Mouse (Mus musculus): Measurements from ENCODE around the gene Slc7a6. TPM values are rescaled to one million over a fixed set of nuclear protein-coding genes. Genes with fewer than 3 reads are reported as not detected.
"Not testable (repeated sequence)": the region's sequence is repeated elsewhere in the genome, so short reads cannot be mapped to it uniquely, and the experiment has no call there.

Gene Slc7a6
- total RNA-seq, 2 experiments from 2014 or later: 34.6 to 35.0 TPM

- intact Hi-C loops (cut with DNase I): no loop called here
- no peak for DNase-seq
These were observed 8.9 kb downstream of the Slc7a6 start for GRCm38 (mm10) chr8:106177594-106177993.

- intact Hi-C loops (cut with DNase I): no loop called here
- DNase-seq: no peak
These were observed 9.8 kb downstream of the Slc7a6 start for GRCm38 (mm10) chr8:106178428-106178827.

- no peak for DNase-seq
- intact Hi-C loops (cut with DNase I): no loop called here
These were observed 17.1 kb downstream of the Slc7a6 start for GRCm38 (mm10) chr8:106185628-106186270.

DNA sequence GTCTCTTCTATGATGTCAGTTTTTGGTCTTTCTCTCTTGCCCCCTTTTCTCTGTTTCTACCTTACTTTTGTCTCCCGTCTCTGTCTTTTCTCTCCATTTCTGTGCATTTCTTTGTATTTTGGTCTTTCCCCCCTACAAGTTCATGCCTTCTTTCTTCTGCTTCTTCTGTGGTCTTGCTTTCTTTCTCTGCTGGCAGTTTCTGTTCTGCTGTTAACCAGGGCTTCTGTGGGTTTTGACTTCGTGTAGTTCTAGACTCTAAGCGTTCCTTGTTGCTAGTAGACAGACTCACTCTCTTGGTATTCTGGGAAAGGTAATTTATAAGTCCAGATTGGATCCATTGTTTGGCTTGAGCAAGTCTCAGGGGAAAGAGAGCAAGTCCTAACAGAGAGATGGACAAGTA is 17.7 kb downstream of the Slc7a6 start:
- intact Hi-C loops (cut with DNase I): no loop called here
- DNase-seq: no peak

GRCm38 (mm10) chr8:106189162-106189561 is 20.5 kb downstream of the Slc7a6 start:
- no peak for DNase-seq

GRCm38 (mm10) chr8:106191639-106192038 is 23.0 kb downstream of the Slc7a6 start:
- intact Hi-C loops (cut with DNase I): no loop called here
- DNase-seq: no peak

More at GRCm38 (mm10) chr8:106189162-106189561, 20.5 kb downstream of the Slc7a6 start:
- intact Hi-C loops (cut with DNase I): no loop called here

GRCm38 (mm10) chr8:106193162-106193561 is 24.5 kb downstream of the Slc7a6 start:
- intact Hi-C loops (cut with DNase I): no loop called here
- no peak for DNase-seq

DNA sequence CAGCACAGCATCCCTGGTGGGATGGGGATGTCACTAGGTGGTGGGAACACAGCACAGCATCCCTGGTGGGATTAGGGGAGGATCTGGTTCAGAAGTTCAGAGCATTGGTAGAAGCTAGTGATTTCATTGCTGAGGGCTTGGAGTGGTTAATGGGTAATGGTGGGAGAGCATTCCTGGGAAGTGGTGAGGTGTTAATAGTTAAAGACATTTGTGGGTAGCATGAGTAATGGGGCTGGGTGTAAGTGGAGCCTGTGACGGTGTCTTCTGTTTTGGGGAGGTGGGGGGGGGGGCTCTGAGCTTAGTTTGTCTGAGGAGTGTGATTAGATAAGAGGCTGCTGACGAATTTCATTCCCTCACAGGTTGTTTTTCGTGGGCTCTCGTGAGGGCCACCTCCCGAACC is 25.4 kb downstream of the Slc7a6 start:
- intact Hi-C loops (cut with DNase I): no loop called here
- no peak for DNase-seq

DNA sequence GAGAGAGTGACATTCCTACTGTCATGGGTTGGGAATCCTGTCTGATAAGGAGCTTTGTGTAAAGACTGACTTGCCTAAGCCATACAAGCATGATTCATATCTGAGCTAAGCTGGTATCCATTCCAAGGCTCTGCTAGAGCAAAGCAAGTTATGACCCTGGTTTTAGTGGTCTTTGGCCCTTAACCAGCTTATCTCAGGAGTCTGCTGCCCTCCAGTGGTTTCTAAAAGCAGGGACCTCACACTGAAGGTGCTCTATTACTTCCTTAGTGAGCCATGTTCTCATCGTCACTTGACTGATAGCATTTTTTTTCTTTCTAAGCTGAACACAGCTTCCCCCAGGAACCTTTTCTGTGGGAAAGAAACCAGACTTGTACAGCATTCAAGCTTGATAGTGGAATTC is 30.1 kb downstream of the Slc7a6 start:
- peak; percentile 15 for DNase-seq
- intact Hi-C loops (cut with DNase I): no loop called here

DNA sequence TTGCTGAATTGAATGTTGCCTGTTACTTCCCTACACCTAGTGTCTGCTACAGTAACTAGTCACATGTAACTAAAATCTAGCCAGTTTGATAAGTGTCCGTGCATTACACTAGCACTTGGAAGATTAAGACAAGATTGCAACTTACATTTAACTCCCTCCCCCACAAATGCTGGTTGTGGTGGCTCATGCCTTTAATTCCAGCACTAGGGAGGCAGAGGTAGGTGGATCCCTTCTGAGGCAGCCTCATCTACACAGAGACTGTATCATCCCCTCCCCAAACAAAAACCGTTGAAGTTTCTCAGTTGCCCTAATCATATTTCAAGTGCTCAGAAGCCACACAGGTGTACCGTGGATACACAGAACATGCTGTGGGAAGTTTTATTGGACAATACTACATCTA is 30.9 kb downstream of the Slc7a6 start:
- DNase-seq; intact Hi-C loops (cut with DNase I): not testable (repeated sequence)

DNA sequence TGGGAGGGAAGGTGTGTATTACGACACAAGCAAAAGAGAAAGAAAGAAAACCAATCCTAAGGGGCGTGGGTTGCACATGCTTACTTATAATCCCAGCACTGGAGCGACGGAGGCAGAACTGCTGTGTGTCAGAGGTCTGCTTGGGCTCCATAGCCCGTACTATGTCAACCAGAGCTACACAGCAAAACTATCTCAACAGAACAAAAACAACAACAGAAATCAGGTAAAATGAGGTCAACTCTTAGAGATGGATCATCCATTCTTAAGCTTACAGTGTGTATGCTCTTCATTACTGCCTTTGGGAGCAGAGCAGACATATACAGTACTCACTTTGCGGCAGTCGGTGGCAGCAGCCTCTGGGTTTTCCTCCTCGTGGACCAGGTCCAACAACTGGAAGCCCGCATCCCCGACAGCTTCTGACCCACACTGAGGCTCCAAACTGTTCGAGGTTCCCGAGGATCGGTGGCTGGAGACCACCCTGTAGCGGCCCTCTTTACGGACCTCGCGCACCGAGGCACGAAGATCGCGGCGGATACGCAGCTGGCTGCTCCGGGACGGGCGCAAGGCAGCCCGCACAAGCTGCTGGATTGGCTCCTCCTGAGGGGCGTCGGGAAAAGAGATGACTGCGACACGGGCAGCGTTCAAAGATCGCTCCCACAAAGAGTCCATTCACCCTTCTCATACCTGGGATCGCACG is 41.5 kb downstream of the Slc7a6 start:
- intact Hi-C loops (cut with DNase I): no loop called here
- peak; percentile 52 for DNase-seq

DNA sequence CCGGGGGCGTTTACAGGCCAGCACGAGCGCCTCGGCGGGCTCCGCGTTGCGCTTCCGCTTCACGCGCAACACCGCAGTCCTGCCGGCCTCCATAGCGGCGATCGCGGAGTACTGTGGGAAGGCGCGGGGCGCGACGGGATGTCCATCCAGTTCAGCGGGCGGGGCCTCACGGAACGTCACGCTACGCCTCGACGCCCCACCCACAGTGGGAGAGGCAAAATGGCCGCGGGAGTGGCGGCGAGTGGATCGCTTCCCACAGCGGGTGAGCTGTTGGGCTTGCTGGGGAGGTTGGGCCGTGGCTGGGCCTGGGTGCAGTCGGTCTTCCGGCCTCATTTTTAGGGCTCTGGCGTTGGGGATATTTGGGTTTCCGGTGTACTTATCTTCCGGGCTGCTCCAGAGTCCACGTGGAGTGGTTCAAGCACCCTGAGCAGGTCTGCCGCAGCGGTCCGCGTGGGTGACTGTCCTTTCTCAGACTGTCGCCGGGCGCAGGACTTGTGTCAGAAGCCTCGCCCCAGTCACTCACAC is 42.2 kb downstream of the Slc7a6 start, which contains the start of the genes Slc7a6os and Prmt7:
TSS of gene Slc7a6os (minus strand) at position 115 of the 525 bp plus-strand sequence.
TSS of gene Prmt7 (plus strand) at position 116 of the 525 bp plus-strand sequence.
- intact Hi-C loops (cut with DNase I): no loop called here
- DNase-seq: peak; percentile 97

DNA sequence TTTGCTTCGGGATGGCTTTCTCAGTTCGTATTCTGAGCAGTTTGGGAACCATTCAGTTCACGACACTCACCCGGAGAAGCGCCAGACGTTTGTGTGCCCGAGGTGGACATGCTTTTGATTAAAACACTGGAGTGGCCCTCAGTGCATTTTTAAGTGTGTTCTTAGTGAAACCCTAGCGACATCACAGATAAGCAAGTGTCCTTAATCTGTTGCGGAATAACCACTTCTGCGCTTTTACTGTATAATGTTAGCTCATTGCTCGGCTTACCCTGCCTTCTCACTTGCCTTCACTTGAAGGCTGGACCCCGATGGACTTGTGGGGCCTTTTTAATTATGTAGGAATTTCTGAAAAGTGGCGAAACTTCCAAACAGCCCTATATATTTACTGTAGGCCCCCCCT is 42.8 kb downstream of the Slc7a6 start:
- intact Hi-C loops (cut with DNase I): no loop called here
- no peak for DNase-seq

- no peak for DNase-seq
- intact Hi-C loops (cut with DNase I): no loop called here
These were observed 45.3 kb downstream of the Slc7a6 start for GRCm38 (mm10) chr8:106213959-106214358.

- intact Hi-C loops (cut with DNase I): no loop called here
- no peak for DNase-seq
These were observed 51.0 kb downstream of the Slc7a6 start for GRCm38 (mm10) chr8:106219620-106220019.

DNA sequence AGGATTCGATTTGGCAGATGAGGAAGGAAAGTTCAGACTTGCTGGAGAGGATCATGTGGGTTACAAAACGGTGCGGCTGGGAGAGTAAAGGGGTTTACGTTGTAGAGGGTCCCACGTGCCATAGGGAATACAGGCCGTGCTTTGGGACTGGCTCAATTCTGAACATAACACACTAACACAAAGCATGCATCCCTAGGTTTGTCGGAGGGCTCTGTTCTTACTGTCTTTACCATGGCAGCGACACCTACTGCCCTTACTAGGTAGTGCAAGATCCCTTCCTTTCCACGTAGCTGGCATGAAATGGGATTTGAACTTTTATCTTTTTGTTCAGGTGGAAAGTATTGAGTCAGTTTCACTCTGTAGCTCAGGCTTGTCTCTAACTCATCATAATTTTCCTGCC is 57.9 kb downstream of the Slc7a6 start:
- intact Hi-C loops (cut with DNase I): no loop called here

DNA sequence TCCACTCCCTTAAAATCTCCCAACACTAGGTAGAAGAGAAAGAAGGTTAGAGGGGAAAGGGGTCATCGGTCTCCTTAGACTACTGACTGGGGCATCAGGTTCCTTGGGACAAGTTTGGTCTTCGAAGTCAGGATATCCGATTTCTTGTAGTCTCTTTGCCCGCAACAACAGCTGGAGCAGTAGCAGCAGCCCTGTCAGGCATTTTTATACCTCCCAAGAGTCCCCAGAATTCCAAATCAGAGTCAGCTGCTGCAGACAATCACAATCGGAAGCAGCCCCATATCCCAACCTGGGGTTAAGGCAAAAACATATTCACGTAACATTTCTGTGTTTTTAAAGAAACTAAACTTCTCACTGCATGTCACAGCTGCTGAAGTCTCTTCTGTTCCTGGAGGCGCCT is 62.9 kb downstream of the Slc7a6 start:
- intact Hi-C loops (cut with DNase I): no loop called here
- DNase-seq: no peak

More for the DNA sequence above, 57.9 kb downstream of the Slc7a6 start:
- peak; percentile 51 for DNase-seq

DNA sequence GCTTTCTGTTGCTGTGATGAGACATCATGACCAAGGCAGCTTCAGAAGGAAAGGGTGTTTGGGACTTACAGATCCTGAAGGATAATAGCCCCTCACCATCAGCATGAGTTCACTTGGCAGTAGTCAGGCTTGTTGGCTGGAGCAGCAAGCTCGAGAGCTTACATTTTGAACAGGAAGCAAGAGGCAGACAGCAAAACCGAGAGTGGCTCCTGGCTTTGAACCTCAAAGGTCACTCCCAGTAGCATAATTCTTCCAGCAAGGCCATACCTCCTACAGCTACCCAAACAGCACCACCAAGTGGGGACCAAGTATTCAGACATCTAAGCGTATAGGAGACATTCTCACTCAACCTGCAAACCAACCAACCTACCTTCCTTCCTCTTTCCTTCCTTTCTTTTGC is 64.1 kb downstream of the Slc7a6 start:
- intact Hi-C loops (cut with DNase I): no loop called here
- DNase-seq: no peak

DNA sequence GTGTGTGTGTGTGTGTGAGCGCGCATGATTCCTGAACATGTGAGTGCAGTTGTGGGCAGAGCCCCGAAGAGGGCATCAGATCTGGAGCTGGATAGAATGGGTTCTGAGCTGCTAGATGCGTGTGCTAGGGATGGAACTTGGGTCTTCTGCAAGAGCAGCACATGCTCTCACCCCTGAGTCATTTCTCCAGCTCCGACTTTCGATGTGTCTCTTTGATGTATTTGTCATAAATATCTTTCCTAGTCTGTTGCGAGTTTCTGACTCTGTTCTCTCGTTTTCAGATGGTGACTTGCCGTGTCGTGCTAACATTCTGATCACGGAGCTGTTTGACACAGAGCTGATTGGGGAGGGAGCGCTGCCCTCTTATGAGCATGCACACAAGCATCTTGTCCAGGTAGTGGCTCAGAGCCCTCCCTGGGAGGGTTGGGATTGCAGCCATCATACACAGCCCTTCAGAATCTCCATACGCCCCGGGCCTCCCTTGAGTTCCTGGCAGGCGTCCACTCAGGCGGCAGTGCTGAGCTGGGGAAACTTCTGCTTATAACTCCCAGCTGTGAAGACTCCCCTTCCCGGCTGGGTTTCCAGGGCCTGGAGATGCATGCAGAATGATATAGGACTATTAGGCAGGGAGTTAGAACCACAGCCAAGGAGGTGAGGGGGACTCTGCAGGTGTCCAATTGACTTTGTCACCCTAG is 66.1 kb downstream of the Slc7a6 start:
- no peak for DNase-seq
- intact Hi-C loops (cut with DNase I): no loop called here

GRCm38 (mm10) chr8:106237106-106237505 is 68.4 kb downstream of the Slc7a6 start:
- no peak for DNase-seq
- intact Hi-C loops (cut with DNase I): no loop called here

All from left cerebral cortex, postnatal 4 days (tissue).